Mouse (Mus musculus) brown adipose tissue, adult 24 weeks (tissue): Measurements from ENCODE around the gene Ptpdc1. TPM values are rescaled to one million over a fixed set of nuclear protein-coding genes. Genes with fewer than 3 reads are reported as not detected.

Source experiments
- H3K27ac ChIP-seq: fragments of 200-500 bp; replicated peaks from 2 replicates; pipeline ENCODE4 v1.5.1; 2012; ENCODE audit warnings: low read depth, mild to moderate bottlenecking, low read length
- H3K4me1 ChIP-seq: fragments of 200-500 bp; 2 replicates; pipeline ENCODE4 v1.6.1; 2012; ENCODE audit warnings: low read length, mixed read lengths; ENCODE audit not compliant: control insufficient read depth, insufficient read depth, insufficient read length
- H3K4me3 ChIP-seq: fragments of 200-500 bp; 2 replicates; pipeline ENCODE4 v1.5.1; 2012; ENCODE audit warnings: low read depth, mild to moderate bottlenecking, low read length, moderate library complexity; ENCODE audit not compliant: insufficient read depth
- polyA plus RNA-seq: library from polyadenylated mRNA; stranded (reverse); fragments of >200 nt; gene quantifications from 2 replicates; pipeline ENCODE4 v1.2.4, GENCODE M21; 2012; ENCODE audit not compliant: missing spikeins, insufficient read depth, insufficient read length

Ptpdc1 gene
- polyA plus RNA-seq, 1 experiment: 3.1 TPM

GRCm38 (mm10) chr13:48578616-48579015 lies 46.8 kb downstream of the Ptpdc1 start:
- no peaks in the 10 kb centered on the region for H3K4me1 ChIP-seq

GRCm38 (mm10) chr13:48577836-48578235 lies 47.6 kb downstream of the Ptpdc1 start:
- Histone ChIP-seq H3K4me3 (no peak overlapping the region), H3K4me1 (no peaks in the 10 kb centered on the region), H3K27ac (no peak overlapping the region)

More at GRCm38 (mm10) chr13:48578616-48579015, 46.8 kb downstream of the Ptpdc1 start:
- H3K27ac ChIP-seq: no peak overlapping the region
- H3K4me3 ChIP-seq: no peak overlapping the region

GRCm38 (mm10) chr13:48577007-48577406 lies 48.5 kb downstream of the Ptpdc1 start:
- no peak overlapping the region for H3K4me3 ChIP-seq
- no peak overlapping the region for H3K27ac ChIP-seq
- H3K4me1 ChIP-seq: no peaks in the 10 kb centered on the region

GRCm38 (mm10) chr13:48574718-48575117 lies 50.7 kb downstream of the Ptpdc1 start:
- Histone ChIP-seq H3K4me1 (no peaks in the 10 kb centered on the region), H3K27ac (no peak overlapping the region), H3K4me3 (no peak overlapping the region)

- no peaks in the 10 kb centered on the region for H3K4me1 ChIP-seq
- no peak overlapping the region for H3K4me3 ChIP-seq
- no peak overlapping the region for H3K27ac ChIP-seq
Observed at GRCm38 (mm10) chr13:48573525-48574355, 51.7 kb downstream of the Ptpdc1 start.

- H3K27ac ChIP-seq: no peak overlapping the region
- H3K4me3 ChIP-seq: no peak overlapping the region
- H3K4me1 ChIP-seq: no peaks in the 10 kb centered on the region
Observed at GRCm38 (mm10) chr13:48572127-48572526, 53.3 kb downstream of the Ptpdc1 start.

- Histone ChIP-seq H3K4me3 (no peak overlapping the region), H3K4me1 (no peaks in the 10 kb centered on the region), H3K27ac (no peak overlapping the region)
Observed at GRCm38 (mm10) chr13:48571298-48571697, 54.2 kb downstream of the Ptpdc1 start.

- Histone ChIP-seq H3K4me3 (no peak overlapping the region), H3K4me1 (peaks cover 3% of the 10 kb centered on the region; the same call in 1 of the 2 replicates), H3K27ac (no peak overlapping the region)
Observed at GRCm38 (mm10) chr13:48569576-48570132, 55.8 kb downstream of the Ptpdc1 start.

GRCm38 (mm10) chr13:48567646-48568045 lies 57.8 kb downstream of the Ptpdc1 start:
- Histone ChIP-seq H3K27ac (no peak overlapping the region), H3K4me1 (peaks cover 3% of the 10 kb centered on the region; the same call in 1 of the 2 replicates), H3K4me3 (no peak overlapping the region)

- H3K4me3 ChIP-seq: no peak overlapping the region
- peaks cover 3% of the 10 kb centered on the region; the same call in 1 of the 2 replicates for H3K4me1 ChIP-seq
- H3K27ac ChIP-seq: peak overlapping the region; percentile 95
Observed at GRCm38 (mm10) chr13:48566116-48566935, 59.1 kb downstream of the Ptpdc1 start.

GRCm38 (mm10) chr13:48564881-48565600 lies 60.4 kb downstream of the Ptpdc1 start:
- H3K4me1 ChIP-seq: peaks cover 3% of the 10 kb centered on the region; the same call in 1 of the 2 replicates
- no peak overlapping the region for H3K27ac ChIP-seq
- H3K4me3 ChIP-seq: no peak overlapping the region

- Histone ChIP-seq H3K4me1 (peaks cover 3% of the 10 kb centered on the region; the same call in 1 of the 2 replicates), H3K27ac (no peak overlapping the region), H3K4me3 (no peak overlapping the region)
Observed at GRCm38 (mm10) chr13:48562336-48562735, 63.1 kb downstream of the Ptpdc1 start.

GRCm38 (mm10) chr13:48561481-48561880 lies 64.0 kb downstream of the Ptpdc1 start:
- peaks cover 3% of the 10 kb centered on the region; the same call in 1 of the 2 replicates for H3K4me1 ChIP-seq
- H3K27ac ChIP-seq: no peak overlapping the region
- H3K4me3 ChIP-seq: no peak overlapping the region

GRCm38 (mm10) chr13:48555976-48556375 lies 69.5 kb downstream of the Ptpdc1 start:
- H3K4me1 ChIP-seq: peaks cover 4% of the 10 kb centered on the region; the same call in 1 of the 2 replicates
- no peak overlapping the region for H3K27ac ChIP-seq
- no peak overlapping the region for H3K4me3 ChIP-seq
